ENCODE assay signal across 9 mouse cellular contexts in the genomic region with DNA sequence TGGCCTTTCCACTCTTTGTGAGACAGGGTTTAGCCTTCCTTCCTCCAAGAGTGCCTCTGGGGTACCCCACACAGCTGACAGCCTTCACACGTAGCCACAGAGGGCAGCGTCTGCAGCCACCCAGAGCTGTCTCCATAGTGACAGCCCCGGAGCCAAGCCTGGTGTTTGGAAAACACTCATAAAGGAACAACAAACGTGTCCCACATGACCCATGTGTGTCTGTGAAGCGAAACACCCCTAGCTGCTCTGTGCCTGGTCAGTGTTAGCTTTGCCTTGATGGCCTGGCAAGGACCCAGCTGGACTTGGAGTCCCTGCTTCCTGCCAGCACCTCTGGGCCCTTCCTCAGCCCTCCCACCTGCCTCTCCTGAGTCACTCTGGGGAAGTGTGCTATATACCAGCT.
DNase-seq lines count a peak whose midpoint lies in the region; ATAC-seq and TF ChIP-seq lines count a peak whose summit lies in the region.
"Had no signal": no experiment of that assay in that cellular context is flagged by ENCODE, and none has a peak within 500 bp of the region (broad histone marks: within the 10 kb centered on the region; RNA-seq: fewer than 3 reads in every experiment).

No protein-coding gene starts in this region.

- ATAC-seq in forebrain, embryonic 12.5 days (ENCODE audit: low FRiP score) = no peak
- peak; percentile 51 for ATAC-seq in hindbrain, embryonic 12.5 days (ENCODE audit: low FRiP score)
- 0 out of 2 replicates have a peak, but pooled peaks have one; percentile 24 for ATAC-seq in limb, embryonic 13.5 days (ENCODE audit: low FRiP score, low read depth)
- no peak for ATAC-seq in megakaryocyte, adult 5-6 weeks (ENCODE audit: poor library complexity, severe bottlenecking)

- H3K36me3 ChIP-seq in forebrain, embryonic 12.5 days (replicated peaks) = no peaks in the 10 kb centered on the region
- no peaks in the 10 kb centered on the region for H3K36me3 ChIP-seq in hindbrain, embryonic 12.5 days
- no peaks in the 10 kb centered on the region for H3K36me3 ChIP-seq in limb, embryonic 13.5 days
- H3K36me3 ChIP-seq: embryonic facial prominence, embryonic 12.5 days had no signal

- H3K27me3 ChIP-seq in forebrain, embryonic 12.5 days = peaks cover 9% of the 10 kb centered on the region
- no peaks in the 10 kb centered on the region for H3K27me3 ChIP-seq in hindbrain, embryonic 12.5 days
- H3K27me3 ChIP-seq in limb, embryonic 13.5 days = no peaks in the 10 kb centered on the region
- H3K27me3 ChIP-seq: embryonic facial prominence, embryonic 12.5 days had no signal

- H3K9me3 ChIP-seq in forebrain, embryonic 12.5 days = no peaks in the 10 kb centered on the region
- no peaks in the 10 kb centered on the region for H3K9me3 ChIP-seq in hindbrain, embryonic 12.5 days (replicated peaks)
- no peaks in the 10 kb centered on the region for H3K9me3 ChIP-seq in limb, embryonic 13.5 days
- H3K9me3 ChIP-seq: embryonic facial prominence, embryonic 12.5 days had no signal

- no peak for DNase-seq in left cerebral cortex, adult 2 months (ENCODE audit: extremely low spot score in 1 of 2, low spot score in 2 of 2)
- no peak for DNase-seq in left cerebral cortex, adult 18-20 months (ENCODE audit: low spot score in 2 of 2)
- DNase-seq in ovary, postnatal 14 days (ENCODE audit: low spot score) = peak; percentile 72
- no peak for DNase-seq in T-cell, adult 2 months (ENCODE audit: low spot score)

- intact Hi-C loops in left cerebral cortex, adult 2 months (cut with DNase I) = loop anchor here (5.0 kb wide), 1 partner anchor 50 kb away; no protein-coding TSS in a partner anchor

- TF ChIP-seq CTCF in left cerebral cortex, adult 2 months (IDR thresholded peaks at IDR 0.05) = no peak

- no peak overlapping the region for H3K4me2 ChIP-seq in forebrain, embryonic 12.5 days
- 0 out of 2 replicates have a peak overlapping the region, but pooled peaks have one; percentile 2 for H3K4me2 ChIP-seq in hindbrain, embryonic 12.5 days (replicated peaks)
- no peak overlapping the region for H3K4me2 ChIP-seq in limb, embryonic 13.5 days (replicated peaks)
- H3K4me2 ChIP-seq: embryonic facial prominence, embryonic 12.5 days had no signal

- WGBS in forebrain, embryonic 12.5 days = 14% methylated on average over 5 of the region's 5 CpGs
- WGBS in hindbrain, embryonic 12.5 days = 6% methylated on average over 5 of the region's 5 CpGs
- 13% methylated on average over 5 of the region's 5 CpGs for WGBS in limb, embryonic 13.5 days

- peak overlapping the region; percentile 29; the same call in 1 of the 2 replicates for H3K9ac ChIP-seq in forebrain, embryonic 12.5 days
- 0 out of 2 replicates have a peak overlapping the region, but pooled peaks have one; percentile 0 for H3K9ac ChIP-seq in hindbrain, embryonic 12.5 days
- no peak overlapping the region for H3K9ac ChIP-seq in limb, embryonic 13.5 days
- H3K9ac ChIP-seq: embryonic facial prominence, embryonic 12.5 days had no signal

- H3K27ac ChIP-seq in left cerebral cortex, adult 2 months = peak overlapping the region; percentile 93
- H3K27ac ChIP-seq in forebrain, embryonic 12.5 days = peak overlapping the region; percentile 59; the same call in 1 of the 2 replicates
- H3K27ac ChIP-seq in hindbrain, embryonic 12.5 days = peak overlapping the region; percentile 81
- H3K27ac ChIP-seq in limb, embryonic 13.5 days = no peak overlapping the region
- H3K27ac ChIP-seq: embryonic facial prominence, embryonic 12.5 days had no signal

- peaks cover 85% of the 10 kb centered on the region for H3K4me1 ChIP-seq in forebrain, embryonic 12.5 days
- peaks cover 80% of the 10 kb centered on the region for H3K4me1 ChIP-seq in hindbrain, embryonic 12.5 days
- peaks cover 24% of the 10 kb centered on the region for H3K4me1 ChIP-seq in limb, embryonic 13.5 days

- H3K4me3 ChIP-seq in left cerebral cortex, adult 2 months = no peak overlapping the region
- H3K4me3 ChIP-seq in forebrain, embryonic 12.5 days (replicated peaks) = no peak overlapping the region
- no peak overlapping the region for H3K4me3 ChIP-seq in hindbrain, embryonic 12.5 days
- no peak overlapping the region for H3K4me3 ChIP-seq in limb, embryonic 13.5 days
- H3K4me3 ChIP-seq: embryonic facial prominence, embryonic 12.5 days had no signal

Comparison
In these comparisons a context has a peak if more than half of its experiments do, and no peak if none do; other contexts are left out.
1. ATAC-seq: peak in hindbrain, embryonic 12.5 days (single experiment) and limb, embryonic 13.5 days (single experiment); none in forebrain, embryonic 12.5 days (single experiment) and megakaryocyte, adult 5-6 weeks (single experiment).